Mouse (Mus musculus) stomach, embryonic 16.5 days (tissue): ENCODE measurements at regions not wholly inside any gene's neighbourhood (a gene's known extent, or its start where the extent isn't known, plus 50 kb on each side); places are given as distances from the start of the nearest gene placed in this dataset. TPM values are rescaled to one million over a fixed set of nuclear protein-coding genes. Genes with fewer than 3 reads are reported as not detected.
"Not testable (repeated sequence)": the region's sequence is repeated elsewhere in the genome, so short reads cannot be mapped to it uniquely, and the experiment has no call there.

Experiments
- ATAC-seq: fragments of 200-750 bp; cut with Nextera tagmentation; 2 replicates; pipeline ENCODE4 v1.8.0; 2017; ENCODE audit warnings: moderate number of reproducible peaks, moderate TSS enrichment; ENCODE audit not compliant: insufficient read depth, low FRiP score
- H3K27ac ChIP-seq: fragments of 300-500 bp; sonication (generic); 2 replicates; pipeline ENCODE4 v1.5.1; 2014; ENCODE audit warnings: low read length
- H3K27me3 ChIP-seq: fragments of 300-500 bp; sonication (generic); 2 replicates; pipeline ENCODE4 v1.6.1; 2014; ENCODE audit warnings: low read length, control low read depth, mixed read lengths; ENCODE audit not compliant: control insufficient read depth, insufficient read depth
- H3K36me3 ChIP-seq: fragments of 300-500 bp; sonication (generic); 2 replicates; pipeline ENCODE4 v1.6.1; 2014; ENCODE audit warnings: low read length; ENCODE audit not compliant: control insufficient read depth, insufficient read depth
- H3K4me1 ChIP-seq: fragments of 300-500 bp; sonication (generic); 2 replicates; pipeline ENCODE4 v1.6.1; 2014; ENCODE audit warnings: low read length, control low read depth, mixed read lengths; ENCODE audit not compliant: control insufficient read depth, insufficient read depth
- H3K4me2 ChIP-seq: fragments of 300-500 bp; sonication (generic); 2 replicates; pipeline ENCODE4 v1.6.1; 2014; ENCODE audit warnings: low read depth, low read length, mixed read lengths
- H3K4me3 ChIP-seq: fragments of 300-500 bp; sonication (generic); replicated peaks from 2 replicates; pipeline ENCODE4 v1.5.1; 2014; ENCODE audit warnings: mild to moderate bottlenecking, low read length
- H3K9ac ChIP-seq: fragments of 300-500 bp; sonication (generic); 2 replicates; pipeline ENCODE4 v1.6.1; 2014; ENCODE audit warnings: low read length
- H3K9me3 ChIP-seq: fragments of 300-500 bp; sonication (generic); replicated peaks from 2 replicates; pipeline ENCODE4 v1.6.1; 2016; ENCODE audit warnings: low read length, control low read depth; ENCODE audit not compliant: control insufficient read depth
- WGBS: fragments of 180-500 bp; shearing (Covaris S2); extraction: QIAGEN DNeasy Blood & Tissue Kit; methylation state at CpG from one replicate; pipeline ENCODE4 v1.1.7; 2014; 5-methylcytosine and 5-hydroxymethylcytosine counted together
- microRNA-seq: library from miRNA; unstranded; fragments of <30 nt; microRNA quantifications from one replicate; pipeline ENCODE4, GENCODE M21; 2016

- 33% methylated on average over 5 of the region's 5 CpGs for WGBS
- no peaks in the 10 kb centered on the region for H3K27me3 ChIP-seq
- H3K4me1 ChIP-seq: peaks cover 11% of the 10 kb centered on the region; the same call in 1 of the 2 replicates
- H3K36me3 ChIP-seq: no peaks in the 10 kb centered on the region
- no peak overlapping the region for H3K4me3 ChIP-seq
- no peaks in the 10 kb centered on the region for H3K9me3 ChIP-seq
- H3K9ac ChIP-seq: no peak overlapping the region
- no peak overlapping the region for H3K27ac ChIP-seq
- no peak overlapping the region for H3K4me2 ChIP-seq
- ATAC-seq: no peak
Measured at GRCm38 (mm10) chr1:164997660-164998059, 62.3 kb upstream of the Xcl1 start.

GRCm38 (mm10) chr1:164994247-164994660 is 58.9 kb upstream of the Xcl1 start:
- Histone ChIP-seq H3K27ac (no peak overlapping the region), H3K36me3 (no peaks in the 10 kb centered on the region), H3K9ac (no peak overlapping the region), H3K4me1 (peaks cover 7% of the 10 kb centered on the region; the same call in 1 of the 2 replicates), H3K4me2 (no peak overlapping the region), H3K27me3 (no peaks in the 10 kb centered on the region), H3K4me3 (no peak overlapping the region), H3K9me3 (no peaks in the 10 kb centered on the region)
- ATAC-seq: peak; percentile 56; the same call in 1 of the 2 replicates
- WGBS: 10% methylated on average over 6 of the region's 6 CpGs

GRCm38 (mm10) chr1:164993175-164993875 is 58.0 kb upstream of the Xcl1 start:
- H3K27ac ChIP-seq, H3K9ac ChIP-seq, H3K4me3 ChIP-seq, H3K27me3 ChIP-seq, H3K4me2 ChIP-seq, H3K4me1 ChIP-seq, H3K36me3 ChIP-seq, H3K9me3 ChIP-seq: not testable (repeated sequence)
- ATAC-seq: peak; percentile 51

- Histone ChIP-seq H3K4me2 (no peak overlapping the region), H3K9me3 (no peaks in the 10 kb centered on the region), H3K4me3 (no peak overlapping the region), H3K36me3 (no peaks in the 10 kb centered on the region), H3K27me3 (no peaks in the 10 kb centered on the region), H3K4me1 (0 out of 2 replicates have a peak, but pooled peaks cover 4% of the 10 kb centered on the region), H3K27ac (no peak overlapping the region), H3K9ac (no peak overlapping the region)
- ATAC-seq: no peak
- 90% methylated on average over 1 of the region's 1 CpGs for WGBS
Measured at GRCm38 (mm10) chr1:164988982-164989381, 53.7 kb upstream of the Xcl1 start.

- H3K36me3 ChIP-seq: no peaks in the 10 kb centered on the region
- H3K9ac ChIP-seq: no peak overlapping the region
- WGBS: 72% methylated on average over 3 of the region's 3 CpGs
Measured at GRCm38 (mm10) chr1:164988191-164988590, 52.9 kb upstream of the Xcl1 start.

GRCm38 (mm10) chr1:164985521-164985920 is 50.2 kb upstream of the Xcl1 start:
- WGBS: 95% methylated on average over 21 of the region's 21 CpGs
- not testable (repeated sequence) for H3K27me3 ChIP-seq, H3K36me3 ChIP-seq, H3K9ac ChIP-seq, H3K27ac ChIP-seq, H3K9me3 ChIP-seq, H3K4me2 ChIP-seq, H3K4me3 ChIP-seq, H3K4me1 ChIP-seq, ATAC-seq

More at GRCm38 (mm10) chr1:164988191-164988590, 52.9 kb upstream of the Xcl1 start:
- Histone ChIP-seq H3K4me2 (no peak overlapping the region), H3K9me3 (no peaks in the 10 kb centered on the region), H3K27me3 (no peaks in the 10 kb centered on the region), H3K4me1 (no peaks in the 10 kb centered on the region), H3K27ac (no peak overlapping the region), H3K4me3 (no peak overlapping the region)
- ATAC-seq: no peak

Small RNA genes in the stretch of these regions (microRNA-seq; reads per million reads assigned to microRNA genes)
- gene Gm26042: not detected
